ENCODE assay signal across 14 mouse cellular contexts in the genomic region with DNA sequence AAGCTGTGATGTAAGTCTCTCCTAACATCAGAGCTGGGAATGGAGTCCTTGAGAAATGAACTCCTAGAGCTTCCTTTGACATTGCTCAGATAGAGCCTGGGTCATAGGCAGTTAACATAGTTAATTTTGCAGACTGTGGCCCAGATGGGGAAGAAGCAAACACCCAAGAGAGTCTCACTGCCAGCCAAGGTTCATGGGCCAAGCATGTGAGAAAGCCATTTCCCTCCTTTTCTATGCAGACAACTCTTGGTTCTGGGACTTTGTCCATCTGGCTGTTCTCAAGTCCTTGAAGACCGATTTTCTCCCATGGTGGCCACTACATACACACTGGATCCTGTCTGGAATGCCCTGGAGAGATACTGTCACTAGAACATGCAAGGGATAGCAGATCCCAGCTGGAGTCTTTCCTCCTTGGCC. TPM values are rescaled to one million over a fixed set of nuclear protein-coding genes. Genes with fewer than 3 reads are reported as not detected.
DNase-seq lines count a peak whose midpoint lies in the region; ATAC-seq and TF ChIP-seq lines count a peak whose summit lies in the region.
"Had no signal": no experiment of that assay in that cellular context is flagged by ENCODE, and none has a peak within 500 bp of the region (broad histone marks: within the 10 kb centered on the region; RNA-seq: fewer than 3 reads in every experiment).

No protein-coding gene starts in this region.

- ATAC-seq in heart, postnatal 0 days (ENCODE audit: insufficient read depth, low read depth): peak; percentile 51
- no peak for ATAC-seq in liver, embryonic 11.5 days (replicated peaks; ENCODE audit: low FRiP score)

- H3K9ac ChIP-seq in heart, postnatal 0 days (replicated peaks; ENCODE audit: low read depth, low read length): no peak overlapping the region
- H3K9ac ChIP-seq in liver, embryonic 11.5 days (ENCODE audit: low read depth, low read length): no peak overlapping the region

- H3K36me3 ChIP-seq in heart, postnatal 0 days (replicated peaks; ENCODE audit: control insufficient read depth, insufficient read depth, low read length): no peaks in the 10 kb centered on the region
- no peaks in the 10 kb centered on the region for H3K36me3 ChIP-seq in liver, embryonic 11.5 days (ENCODE audit: control insufficient read depth, insufficient read depth, low read length)

- H3K4me1 ChIP-seq in heart, postnatal 0 days (ENCODE audit: control insufficient read depth, insufficient read depth): no peaks in the 10 kb centered on the region
- no peaks in the 10 kb centered on the region for H3K4me1 ChIP-seq in liver, embryonic 11.5 days (replicated peaks; ENCODE audit: control insufficient read depth, insufficient read depth, low read length)

- H3K4me2 ChIP-seq in heart, postnatal 0 days (ENCODE audit: low read depth, low read length): no peak overlapping the region
- no peak overlapping the region for H3K4me2 ChIP-seq in liver, embryonic 11.5 days

- H3K27ac ChIP-seq in heart, postnatal 0 days (ENCODE audit: low read depth): no peak overlapping the region
- no peak overlapping the region for H3K27ac ChIP-seq in liver, embryonic 11.5 days (ENCODE audit: low read depth, low read length)
- H3K27ac ChIP-seq: macrophage had no signal

- H3K27me3 ChIP-seq in heart, postnatal 0 days (ENCODE audit: control insufficient read depth, insufficient read depth, low read length): no peaks in the 10 kb centered on the region
- H3K27me3 ChIP-seq in liver, embryonic 11.5 days (replicated peaks; ENCODE audit: control insufficient read depth, insufficient read depth, low read length): no peaks in the 10 kb centered on the region

- DNase-seq in adrenal gland, adult 8-10 months: peak; percentile 4
- DNase-seq in adrenal gland, adult 18-20 months (ENCODE audit: low spot score in 2 of 2): no peak
- DNase-seq in heart, postnatal 0 days (ENCODE audit: low spot score): peak; percentile 46
- peak; percentile 77 for DNase-seq in kidney, postnatal 10 days
- DNase-seq in ovary, postnatal 14 days (ENCODE audit: low spot score): peak; percentile 25
- no peak for DNase-seq in spleen, adult 12 weeks (ENCODE audit: low spot score)
- no peak for DNase-seq in left cerebral cortex, adult 9 months (ENCODE audit: low spot score in 2 of 2)
- no peak for DNase-seq in liver, embryonic 11.5 days (ENCODE audit: low spot score)
- DNase-seq: adrenal gland, postnatal 14 days; cerebellum, adult 9-11 months; right cerebral cortex, postnatal 25 days had no signal

- H3K4me3 ChIP-seq in heart, postnatal 0 days (ENCODE audit: low read depth, low read length): no peak overlapping the region
- no peak overlapping the region for H3K4me3 ChIP-seq in liver, embryonic 11.5 days (ENCODE audit: low read depth, low read length)
- H3K4me3 ChIP-seq: erythroblast, embryonic 14.5 days had no signal

- 64% methylated on average over 1 of the region's 1 CpGs for WGBS in heart, postnatal 0 days
- 86% methylated on average over 1 of the region's 1 CpGs for WGBS in liver, embryonic 11.5 days

- TF ChIP-seq EP300 in heart, postnatal 0 days (IDR thresholded peaks at IDR 0.05; ENCODE audit: low read depth): no peak

- no peaks in the 10 kb centered on the region for H3K9me3 ChIP-seq in heart, postnatal 0 days (replicated peaks; ENCODE audit: control insufficient read depth, low read length)
- H3K9me3 ChIP-seq in liver, embryonic 11.5 days (ENCODE audit: control insufficient read depth, low read length): no peaks in the 10 kb centered on the region

- TF ChIP-seq CTCF in heart, postnatal 0 days (IDR thresholded peaks at IDR 0.05; ENCODE audit: low read depth): no peak

RNA-seq across cellular contexts. Expression of gene Egflam, which starts 45.6 kb away (rescaled TPM):
- 10 to 100 TPM in 1 of 4 experiments, 1 to 10 TPM in 3; 5.1 to 11.8 (median 7.6) TPM for total RNA-seq in adrenal gland, adult 8-10 months (2022)
- 1 to 10 TPM; 4.0 to 8.5 TPM for total RNA-seq in adrenal gland, adult 18-20 months (2021)
- 2.7 and 2.8 TPM in 2 replicates for total RNA-seq in heart, postnatal 0 days (2014; rRNA removed; ENCODE audit: low replicate concordance)
- 9.1 and 10.2 TPM in 2 replicates for polyA plus RNA-seq in heart, postnatal 0 days (2015; fragmentation: Nextera tagmentation; extraction: Ambion mirVana)
- polyA plus RNA-seq in liver, embryonic 11.5 days (2014; fragmentation: Nextera tagmentation; extraction: Ambion mirVana): 1.7 and 2.8 TPM in 2 replicates
- total RNA-seq: MEL had no signal
- polyA plus RNA-seq: erythroblast, embryonic 14.5 days; macrophage had no signal

Comparison
In these comparisons a context has a peak if more than half of its experiments do, and no peak if none do; other contexts are left out.
1. DNase-seq: peak in adrenal gland, adult 8-10 months (single experiment), heart, postnatal 0 days (single experiment), kidney, postnatal 10 days (single experiment) and ovary, postnatal 14 days (single experiment); none in adrenal gland, adult 18-20 months (0 of 2), spleen, adult 12 weeks (single experiment), left cerebral cortex, adult 9 months (0 of 2) and liver, embryonic 11.5 days (single experiment).